Mouse (Mus musculus) kidney, embryonic 16.5 days (tissue): Measurements from ENCODE around the gene Tnfsfm13. TPM values are rescaled to one million over a fixed set of nuclear protein-coding genes. Genes with fewer than 3 reads are reported as not detected.
"Not testable (repeated sequence)": the region's sequence is repeated elsewhere in the genome, so short reads cannot be mapped to it uniquely, and the experiment has no call there.

ENCODE experiments used
- ATAC-seq: fragments of 200-750 bp; cut with Nextera tagmentation; 2 replicates; pipeline ENCODE4 v1.8.0; 2017; ENCODE audit warnings: moderate TSS enrichment; ENCODE audit not compliant: low FRiP score, low TSS enrichment
- H3K27ac ChIP-seq: fragments of 300-500 bp; sonication (generic); 2 replicates; pipeline ENCODE4 v1.5.1; 2014; ENCODE audit warnings: low read length
- H3K27me3 ChIP-seq: fragments of 300-500 bp; sonication (generic); 2 replicates; pipeline ENCODE4 v1.6.1; 2014; ENCODE audit warnings: low read length, control low read depth, mixed read lengths; ENCODE audit not compliant: insufficient read depth
- H3K36me3 ChIP-seq: fragments of 300-500 bp; sonication (generic); 2 replicates; pipeline ENCODE4 v1.6.1; 2014; ENCODE audit warnings: low read length, control low read depth, mixed read lengths; ENCODE audit not compliant: insufficient read depth
- H3K4me1 ChIP-seq: fragments of 300-500 bp; sonication (generic); 2 replicates; pipeline ENCODE4 v1.6.1; 2014; ENCODE audit warnings: low read length, control low read depth, mixed read lengths; ENCODE audit not compliant: insufficient read depth
- H3K4me2 ChIP-seq: fragments of 300-500 bp; sonication (generic); replicated peaks from 2 replicates; pipeline ENCODE4 v1.6.1; 2014; ENCODE audit warnings: low read depth, low read length
- H3K4me3 ChIP-seq: fragments of 300-500 bp; sonication (generic); 2 replicates; pipeline ENCODE4 v1.5.1; 2014; ENCODE audit warnings: mild to moderate bottlenecking, low read length
- H3K9ac ChIP-seq: fragments of 300-500 bp; sonication (generic); replicated peaks from 2 replicates; pipeline ENCODE4 v1.6.1; 2014; ENCODE audit warnings: low read length
- H3K9me3 ChIP-seq: fragments of 300-500 bp; sonication (generic); 2 replicates; pipeline ENCODE4 v1.6.1; 2016; ENCODE audit warnings: low read length, control low read depth
- WGBS: fragments of 180-500 bp; shearing (Covaris S2); extraction: QIAGEN DNeasy Blood & Tissue Kit; methylation state at CpG from one replicate; pipeline ENCODE4 v1.1.7; 2014; 5-methylcytosine and 5-hydroxymethylcytosine counted together
- polyA plus RNA-seq: library from polyadenylated mRNA; unstranded; fragments of >200 nt; fragmentation: Nextera tagmentation; extraction: Ambion mirVana; gene quantifications from 2 replicates; pipeline ENCODE4 v1.2.1, GENCODE M21; 2015

The Tnfsfm13 gene
- polyA plus RNA-seq = 4.6 and 6.1 TPM in 2 replicates

GRCm38 (mm10) chr11:69695361-69696181 lies at the start of gene Tnfsfm13, which contains the start of gene Tnfsf12:
Gene Tnfsfm13 (minus strand): TSS chr11:69696098.
Gene Tnfsf12 (minus strand): TSS chr11:69695849.
- peak; percentile 86 for ATAC-seq
- H3K4me2 ChIP-seq = peak within 1 kb of the TSS; percentile 88
- H3K4me3 ChIP-seq = peak within 1 kb of the TSS; percentile 64
- H3K9me3 ChIP-seq = no peaks in the 10 kb centered on the region
- H3K27ac ChIP-seq = peak within 1 kb of the TSS; percentile 88
- H3K4me1 ChIP-seq = peaks cover 18% of the 10 kb centered on the region
- WGBS = 2% methylated on average over 35 of the region's 41 CpGs
- H3K27me3 ChIP-seq = no peaks in the 10 kb centered on the region
- peak within 1 kb of the TSS; percentile 88 for H3K9ac ChIP-seq
- no peaks in the 10 kb centered on the region for H3K36me3 ChIP-seq

GRCm38 (mm10) chr11:69731408-69731807 lies 35.5 kb upstream of the Tnfsfm13 start:
- not testable (repeated sequence) for H3K4me2 ChIP-seq, ATAC-seq, H3K27me3 ChIP-seq, H3K4me3 ChIP-seq, H3K9ac ChIP-seq, H3K27ac ChIP-seq, H3K9me3 ChIP-seq, H3K4me1 ChIP-seq
- peaks cover 31% of the 10 kb centered on the region for H3K36me3 ChIP-seq
- WGBS = 83% methylated on average over 2 of the region's 3 CpGs

GRCm38 (mm10) chr11:69729063-69729462 lies 33.2 kb upstream of the Tnfsfm13 start:
- H3K9ac ChIP-seq = no peak overlapping the region
- no peak for ATAC-seq
- no peaks in the 10 kb centered on the region for H3K4me1 ChIP-seq
- no peaks in the 10 kb centered on the region for H3K9me3 ChIP-seq
- no peak overlapping the region for H3K4me3 ChIP-seq
- no peaks in the 10 kb centered on the region for H3K27me3 ChIP-seq
- H3K36me3 ChIP-seq = peaks cover 8% of the 10 kb centered on the region; the same call in 1 of the 2 replicates
- 30% methylated on average over 3 of the region's 3 CpGs for WGBS
- H3K4me2 ChIP-seq = no peak overlapping the region
- no peak overlapping the region for H3K27ac ChIP-seq

GRCm38 (mm10) chr11:69725951-69726350 lies 30.1 kb upstream of the Tnfsfm13 start:
- no peaks in the 10 kb centered on the region for H3K9me3 ChIP-seq
- no peaks in the 10 kb centered on the region for H3K36me3 ChIP-seq
- H3K9ac ChIP-seq = no peak overlapping the region
- H3K27me3 ChIP-seq = no peaks in the 10 kb centered on the region
- ATAC-seq = no peak
- no peak overlapping the region for H3K4me2 ChIP-seq
- no peak overlapping the region for H3K27ac ChIP-seq
- H3K4me1 ChIP-seq = no peaks in the 10 kb centered on the region
- no peak overlapping the region for H3K4me3 ChIP-seq
- 30% methylated on average over 5 of the region's 5 CpGs for WGBS

- no peaks in the 10 kb centered on the region for H3K36me3 ChIP-seq
- H3K4me1 ChIP-seq = peaks cover 5% of the 10 kb centered on the region
- H3K9me3 ChIP-seq = no peaks in the 10 kb centered on the region
- 41% methylated on average over 2 of the region's 2 CpGs for whole genome bisulfite sequencing
- ATAC-seq = no peak
- H3K27me3 ChIP-seq = no peaks in the 10 kb centered on the region
- no peak overlapping the region for H3K27ac ChIP-seq
- H3K4me2 ChIP-seq = no peak overlapping the region
- H3K4me3 ChIP-seq = no peak overlapping the region
- H3K9ac ChIP-seq = no peak overlapping the region
Observed at GRCm38 (mm10) chr11:69723074-69723473, 27.2 kb upstream of the Tnfsfm13 start.

GRCm38 (mm10) chr11:69720852-69721251 lies 25.0 kb upstream of the Tnfsfm13 start:
- Histone ChIP-seq H3K9ac (no peak overlapping the region), H3K4me2 (no peak overlapping the region), H3K4me1 (peaks cover 10% of the 10 kb centered on the region), H3K27ac (no peak overlapping the region), H3K36me3 (no peaks in the 10 kb centered on the region), H3K4me3 (no peak overlapping the region), H3K27me3 (no peaks in the 10 kb centered on the region), H3K9me3 (no peaks in the 10 kb centered on the region)
- no peak for ATAC-seq
- 46% methylated on average over 6 of the region's 6 CpGs for WGBS

- peaks cover 24% of the 10 kb centered on the region for H3K4me1 ChIP-seq
- no peaks in the 10 kb centered on the region for H3K36me3 ChIP-seq
- H3K27ac ChIP-seq = no peak overlapping the region
- H3K4me3 ChIP-seq = no peak overlapping the region
- H3K4me2 ChIP-seq = no peak overlapping the region
- no peak for ATAC-seq
- peaks cover 3% of the 10 kb centered on the region for H3K9me3 ChIP-seq
- no peak overlapping the region for H3K9ac ChIP-seq
- no peaks in the 10 kb centered on the region for H3K27me3 ChIP-seq
- WGBS = 71% methylated on average over 6 of the region's 6 CpGs
Observed at GRCm38 (mm10) chr11:69719423-69719822, 23.5 kb upstream of the Tnfsfm13 start.

- Histone ChIP-seq H3K27ac (no peak overlapping the region), H3K4me2 (no peak overlapping the region)
- no peak for ATAC-seq
Observed at GRCm38 (mm10) chr11:69718661-69719060, 22.8 kb upstream of the Tnfsfm13 start.

GRCm38 (mm10) chr11:69716953-69717352 lies 21.1 kb upstream of the Tnfsfm13 start:
- WGBS = 65% methylated on average over 4 of the region's 4 CpGs
- H3K4me1 ChIP-seq = peaks cover 24% of the 10 kb centered on the region

More at GRCm38 (mm10) chr11:69718661-69719060, 22.8 kb upstream of the Tnfsfm13 start:
- WGBS = 43% methylated on average over 15 of the region's 15 CpGs
- H3K9me3 ChIP-seq = peaks cover 3% of the 10 kb centered on the region
- peaks cover 24% of the 10 kb centered on the region for H3K4me1 ChIP-seq
- no peak overlapping the region for H3K4me3 ChIP-seq
- no peak overlapping the region for H3K9ac ChIP-seq
- no peaks in the 10 kb centered on the region for H3K36me3 ChIP-seq
- no peaks in the 10 kb centered on the region for H3K27me3 ChIP-seq

GRCm38 (mm10) chr11:69715929-69716328 lies 20.0 kb upstream of the Tnfsfm13 start:
- WGBS = 14% methylated on average over 5 of the region's 5 CpGs
- Histone ChIP-seq H3K9me3 (peaks cover 3% of the 10 kb centered on the region), H3K4me1 (peaks cover 24% of the 10 kb centered on the region), H3K4me2 (no peak overlapping the region), H3K36me3 (no peaks in the 10 kb centered on the region), H3K9ac (no peak overlapping the region), H3K27me3 (no peaks in the 10 kb centered on the region), H3K4me3 (no peak overlapping the region), H3K27ac (peak overlapping the region; percentile 92)
- ATAC-seq = no peak; the same call in 1 of the 2 replicates

More at GRCm38 (mm10) chr11:69716953-69717352, 21.1 kb upstream of the Tnfsfm13 start:
- H3K9ac ChIP-seq = no peak overlapping the region
- H3K27ac ChIP-seq = no peak overlapping the region
- H3K9me3 ChIP-seq = peaks cover 3% of the 10 kb centered on the region
- no peaks in the 10 kb centered on the region for H3K27me3 ChIP-seq
- ATAC-seq = no peak
- H3K4me3 ChIP-seq = no peak overlapping the region
- no peaks in the 10 kb centered on the region for H3K36me3 ChIP-seq
- H3K4me2 ChIP-seq = no peak overlapping the region
